Mouse (Mus musculus): ENCODE measurements around the gene Enox1.

GRCm38 (mm10) chr14:77377873-77378272, 221.3 kb downstream of the Enox1 start:
- TF ChIP-seq CTCF (IDR thresholded peaks at IDR 0.05; ENCODE audit: insufficient read depth, low read length) (no peak), POLR2A (IDR thresholded peaks at IDR 0.05; ENCODE audit: borderline replicate concordance, extremely low read depth, low read depth, low read length) (no peak)
